Mouse (Mus musculus): ENCODE results near the gene Mtus2.

Gene Mtus2

DNA sequence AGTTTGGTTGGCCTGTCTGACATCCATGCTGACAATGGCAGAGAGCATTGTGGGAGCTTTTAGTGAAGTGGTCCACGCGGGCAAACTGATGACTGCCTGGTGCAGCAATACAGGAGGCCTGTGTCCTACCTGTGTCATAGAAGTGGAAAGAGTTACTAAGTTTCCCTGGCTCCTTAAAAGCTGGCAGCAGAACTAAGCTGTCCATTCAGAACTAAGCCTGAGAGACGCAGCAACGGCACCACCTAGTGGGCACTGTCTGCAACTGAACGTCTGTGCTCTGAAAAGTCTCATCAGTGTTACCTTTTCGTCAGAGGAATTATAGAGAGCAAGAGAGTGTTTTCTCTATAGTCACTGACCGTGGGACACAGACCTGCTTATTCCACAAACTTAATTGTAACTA is 284.8 kb downstream of the Mtus2 start:
- TF ChIP-seq GATA4 (IDR thresholded peaks at IDR 0.05; ENCODE audit: insufficient replicate concordance, low read length): no peak

GRCm38 (mm10) chr5:148244471-148244870 is 287.4 kb downstream of the Mtus2 start:
- no peak for TF ChIP-seq GATA4 (IDR thresholded peaks at IDR 0.05; ENCODE audit: insufficient replicate concordance, low read length)

- no peak for TF ChIP-seq GATA4 (IDR thresholded peaks at IDR 0.05; ENCODE audit: insufficient replicate concordance, low read length)
Measured at GRCm38 (mm10) chr5:148245386-148245785, 288.3 kb downstream of the Mtus2 start.

- TF ChIP-seq GATA4 (IDR thresholded peaks at IDR 0.05; ENCODE audit: insufficient replicate concordance, low read length): no peak
Measured at GRCm38 (mm10) chr5:148248236-148248635, 291.1 kb downstream of the Mtus2 start.

DNA sequence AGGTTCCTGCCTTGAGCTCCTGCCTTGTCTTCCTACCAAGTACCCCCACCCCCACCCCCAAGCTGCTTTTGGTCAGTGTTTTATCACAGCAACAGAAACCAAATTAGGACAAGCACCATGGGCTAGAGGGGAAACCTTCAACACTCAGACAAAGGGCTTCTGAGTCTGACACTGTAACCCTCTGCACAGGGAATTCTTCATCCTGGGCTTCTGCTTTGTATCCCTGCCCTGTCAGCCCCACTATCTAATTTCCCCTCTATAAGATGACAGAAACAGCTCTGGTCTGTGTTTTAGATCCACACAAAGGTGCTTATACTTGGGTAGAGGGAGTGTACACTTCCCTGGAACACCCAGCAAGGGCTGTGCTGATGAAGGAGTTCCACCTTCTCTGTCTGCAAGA is 294.7 kb downstream of the Mtus2 start:
- TF ChIP-seq GATA4 (IDR thresholded peaks at IDR 0.05; ENCODE audit: insufficient replicate concordance, low read length): no peak

DNA sequence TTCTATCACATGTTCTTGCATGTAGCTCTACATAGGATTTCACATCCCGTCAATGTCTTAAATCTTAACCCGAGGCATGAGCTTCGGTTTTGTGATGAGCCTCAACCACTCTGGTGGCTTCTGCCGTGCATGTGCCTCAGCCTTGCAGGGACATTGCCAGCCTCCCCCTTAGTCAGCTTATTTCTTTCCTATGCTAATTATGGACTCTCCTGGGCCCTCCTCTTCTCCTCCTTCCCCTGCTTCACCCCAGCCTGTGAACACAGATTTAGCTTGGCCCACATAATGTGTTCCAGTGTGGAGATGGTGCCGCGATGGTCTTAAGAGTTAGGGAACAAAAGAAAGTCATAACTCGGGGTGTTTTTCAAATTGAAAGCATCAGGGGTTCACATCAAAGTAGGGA is 304.9 kb downstream of the Mtus2 start:
- TF ChIP-seq GATA4 (IDR thresholded peaks at IDR 0.05; ENCODE audit: insufficient replicate concordance, low read length): no peak

GRCm38 (mm10) chr5:148264819-148265707 is 307.9 kb downstream of the Mtus2 start:
- no peak for TF ChIP-seq GATA4 (IDR thresholded peaks at IDR 0.05; ENCODE audit: insufficient replicate concordance, low read length)

DNA sequence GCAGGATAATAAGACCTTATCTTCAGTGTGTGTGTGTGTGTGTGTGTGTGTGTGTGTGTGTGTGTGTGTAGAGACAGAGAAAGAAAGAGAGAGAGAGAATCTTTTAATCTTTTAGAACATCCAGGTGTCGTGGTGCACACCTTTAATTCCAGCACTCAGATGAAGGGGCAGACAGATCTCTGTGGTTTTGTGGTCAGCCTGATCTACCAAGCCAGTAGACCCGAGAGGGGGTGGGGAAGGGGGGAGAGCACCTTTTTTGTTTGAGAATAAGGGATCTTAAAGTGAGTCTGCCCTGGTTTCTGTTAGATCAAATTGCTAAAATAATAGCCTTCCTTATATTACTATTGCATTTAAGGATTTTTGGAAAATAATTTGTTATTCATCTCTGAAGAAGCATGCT is 309.7 kb downstream of the Mtus2 start:
- no peak for TF ChIP-seq GATA4 (IDR thresholded peaks at IDR 0.05; ENCODE audit: insufficient replicate concordance, low read length)

DNA sequence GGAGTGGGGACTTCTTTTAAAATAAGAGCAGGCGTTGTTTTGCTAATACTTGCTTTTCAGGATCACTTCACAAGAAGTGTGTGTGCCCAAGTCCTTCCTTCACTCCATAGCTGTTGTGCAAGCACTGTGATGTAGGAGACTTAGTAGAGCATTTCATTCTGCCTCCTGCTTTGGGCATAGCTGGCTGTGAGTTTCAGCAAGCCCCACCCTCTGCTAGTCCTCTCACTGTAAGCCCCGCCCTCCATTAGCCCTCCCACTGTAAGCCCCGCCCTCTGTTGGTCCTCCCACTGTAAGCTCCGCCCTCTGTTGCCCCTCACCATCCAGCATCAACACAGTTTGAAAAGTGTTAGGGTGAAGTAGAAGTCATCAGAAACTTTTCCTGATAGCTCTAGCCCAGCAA is 310.3 kb downstream of the Mtus2 start:
- TF ChIP-seq GATA4 (IDR thresholded peaks at IDR 0.05; ENCODE audit: insufficient replicate concordance, low read length): no peak

DNA sequence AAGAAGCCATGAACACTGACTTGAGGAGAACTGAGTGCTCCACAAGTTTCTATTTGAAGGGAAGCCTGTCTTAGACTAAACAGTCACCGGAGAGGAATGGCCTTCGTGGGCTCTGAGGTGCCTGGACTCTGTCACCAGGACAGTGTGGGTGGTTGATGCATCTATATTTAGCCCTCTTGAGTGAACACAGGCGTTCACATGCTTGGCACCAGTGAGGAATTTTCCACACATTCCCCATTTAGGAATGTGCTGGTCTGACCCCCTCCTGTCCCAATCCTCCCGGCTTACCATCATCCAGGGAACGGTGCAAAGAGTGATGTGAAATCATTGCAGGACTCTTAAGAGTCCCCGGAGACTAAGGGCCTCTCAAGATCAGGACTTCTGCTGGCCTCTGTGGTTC is 314.9 kb downstream of the Mtus2 start:
- TF ChIP-seq GATA4 (IDR thresholded peaks at IDR 0.05; ENCODE audit: insufficient replicate concordance, low read length): no peak

GRCm38 (mm10) chr5:148272771-148273170 is 315.7 kb downstream of the Mtus2 start:
- TF ChIP-seq GATA4 (IDR thresholded peaks at IDR 0.05; ENCODE audit: insufficient replicate concordance, low read length): no peak

- TF ChIP-seq GATA4 (IDR thresholded peaks at IDR 0.05; ENCODE audit: insufficient replicate concordance, low read length): no peak
Measured at GRCm38 (mm10) chr5:148278233-148278632, 321.1 kb downstream of the Mtus2 start.

GRCm38 (mm10) chr5:148280321-148280720 is 323.2 kb downstream of the Mtus2 start:
- no peak for TF ChIP-seq GATA4 (IDR thresholded peaks at IDR 0.05; ENCODE audit: insufficient replicate concordance, low read length)

DNA sequence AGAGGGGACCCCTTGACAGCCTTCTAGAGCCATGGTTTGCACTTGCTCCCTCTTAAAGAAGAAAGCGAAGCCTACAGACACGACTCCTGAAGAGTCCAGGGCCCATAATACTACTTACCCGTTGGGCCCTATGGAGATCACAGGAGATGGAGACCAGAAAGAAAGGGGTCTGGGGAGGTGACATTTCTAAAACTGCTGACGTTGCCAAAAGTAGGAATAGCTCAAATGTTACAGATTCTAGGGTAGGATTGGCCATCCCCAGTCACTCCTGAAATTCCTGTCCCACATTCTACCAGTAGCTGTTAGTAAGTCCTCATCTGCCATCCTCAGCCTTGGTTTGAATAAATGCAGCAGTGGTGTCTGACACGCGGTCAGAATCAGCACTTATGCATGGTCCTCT is 325.0 kb downstream of the Mtus2 start:
- TF ChIP-seq GATA4 (IDR thresholded peaks at IDR 0.05; ENCODE audit: insufficient replicate concordance, low read length): no peak

DNA sequence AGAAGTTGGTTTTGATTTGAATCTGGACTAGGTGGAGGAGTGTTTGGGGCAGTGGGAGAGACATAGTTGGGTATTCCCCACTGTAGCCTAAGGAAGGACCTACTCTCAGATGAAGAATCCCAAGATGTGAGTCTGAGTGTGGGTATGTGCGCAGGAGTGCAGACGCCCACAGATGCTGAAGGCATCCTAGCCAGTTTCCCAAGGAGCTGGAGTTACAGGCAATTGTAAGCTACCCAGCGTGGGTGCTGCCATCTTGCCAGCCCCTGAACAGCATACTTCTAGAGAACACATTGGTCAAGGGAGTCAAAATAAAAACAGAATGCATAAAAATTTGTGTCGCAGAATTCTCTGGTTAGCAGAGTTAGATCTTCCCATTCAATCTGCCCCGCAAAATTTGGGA is 325.5 kb downstream of the Mtus2 start:
- no peak for TF ChIP-seq GATA4 (IDR thresholded peaks at IDR 0.05; ENCODE audit: insufficient replicate concordance, low read length)

DNA sequence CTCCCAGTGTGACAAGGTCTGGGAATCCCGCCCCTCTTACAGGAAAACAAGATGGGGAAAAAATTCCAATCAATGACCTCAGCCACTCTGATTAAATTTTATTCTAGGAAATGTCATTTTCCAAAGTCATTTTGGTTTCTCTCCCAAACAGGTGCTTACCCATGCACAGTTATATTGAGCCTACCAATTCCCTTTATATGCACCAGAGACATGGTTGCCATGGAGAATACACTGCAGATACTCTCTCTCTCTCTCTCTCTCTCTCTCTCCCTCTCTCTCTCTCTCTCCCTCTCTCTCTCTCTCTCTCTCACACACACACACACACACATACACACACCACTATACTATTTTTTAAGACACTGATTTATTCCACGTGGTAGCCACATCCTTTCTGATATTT is 326.1 kb downstream of the Mtus2 start:
- TF ChIP-seq GATA4 (IDR thresholded peaks at IDR 0.05; ENCODE audit: insufficient replicate concordance, low read length): no peak

GRCm38 (mm10) chr5:148283584-148283983 is 326.5 kb downstream of the Mtus2 start:
- no peak for TF ChIP-seq GATA4 (IDR thresholded peaks at IDR 0.05; ENCODE audit: insufficient replicate concordance, low read length)
